In genomic region chr11:58638176-58638701, GRCm38 (mm10) we compare ENCODE assay signal across 25 mouse cellular contexts. TPM values are rescaled to one million over a fixed set of nuclear protein-coding genes. Genes with fewer than 3 reads are reported as not detected.
A peak's percentile ranks its signal among the peaks of the same experiment; 100 is the strongest.
DNase-seq lines count a peak whose midpoint lies in the region; ATAC-seq and TF ChIP-seq lines count a peak whose summit lies in the region.
"Had no signal": no experiment of that assay in that cellular context is flagged by ENCODE, and none has a peak within 500 bp of the region (broad histone marks: within the 10 kb centered on the region; RNA-seq: fewer than 3 reads in every experiment).

No protein-coding gene starts in this region.

- H3K9ac ChIP-seq in liver, embryonic 15.5 days = no peak overlapping the region
- H3K9ac ChIP-seq in liver, postnatal 0 days (replicated peaks) = no peak overlapping the region
- H3K9ac ChIP-seq: hindbrain, embryonic 13.5 days; intestine, embryonic 15.5 days; limb, embryonic 15.5 days; lung, embryonic 15.5 days; neural tube, embryonic 13.5 days had no signal

- H3K9me3 ChIP-seq in liver, embryonic 15.5 days (replicated peaks) = no peaks in the 10 kb centered on the region
- no peaks in the 10 kb centered on the region for H3K9me3 ChIP-seq in liver, postnatal 0 days (ENCODE audit: low read length)
- H3K9me3 ChIP-seq: hindbrain, embryonic 13.5 days; intestine, embryonic 15.5 days; limb, embryonic 15.5 days; lung, embryonic 15.5 days; neural tube, embryonic 13.5 days had no signal

- no peak for ATAC-seq in liver, embryonic 15.5 days (ENCODE audit: insufficient read depth)
- ATAC-seq in liver, postnatal 0 days = no peak
- ATAC-seq: forebrain, embryonic 16.5 days; intestine, embryonic 15.5 days; Patski had no signal

- no peak for DNase-seq in liver, postnatal 0 days
- DNase-seq in 3134 (ENCODE audit: extremely low read depth, insufficient read length, low spot score) = peak; percentile 27
- DNase-seq in 416B (ENCODE audit: low read depth) = peak; percentile 9
- DNase-seq in adrenal gland, postnatal 36 days = peak; percentile 64 to 65
- no peak for DNase-seq in cerebellum, postnatal 36 days
- DNase-seq in left cerebral cortex, adult 8-10 months (ENCODE audit: low spot score in 2 of 2) = no peak
- DNase-seq in cerebellum, adult 11-12 months = no peak
- DNase-seq: cerebellum, postnatal 10 days had no signal

- peaks cover 11% of the 10 kb centered on the region; the same call in 1 of the 2 replicates for H3K27me3 ChIP-seq in liver, embryonic 15.5 days
- H3K27me3 ChIP-seq in liver, postnatal 0 days (ENCODE audit: insufficient read depth, low read length) = peaks cover 9% of the 10 kb centered on the region
- H3K27me3 ChIP-seq: Patski had no signal

- TF ChIP-seq EP300 in liver, postnatal 0 days (IDR thresholded peaks at IDR 0.05; ENCODE audit: low read depth) = no peak

- no peak overlapping the region for H3K4me2 ChIP-seq in liver, embryonic 15.5 days
- H3K4me2 ChIP-seq in liver, postnatal 0 days (ENCODE audit: low read depth, low read length) = no peak overlapping the region
- H3K4me2 ChIP-seq: hindbrain, embryonic 13.5 days; intestine, embryonic 15.5 days; limb, embryonic 15.5 days; lung, embryonic 15.5 days; neural tube, embryonic 13.5 days had no signal

- H3K27ac ChIP-seq in liver, embryonic 15.5 days (replicated peaks) = peak overlapping the region; percentile 99; the same call in 1 of the 2 replicates
- H3K27ac ChIP-seq in liver, postnatal 0 days (ENCODE audit: low read depth) = no peak overlapping the region
- H3K27ac ChIP-seq: hindbrain, embryonic 13.5 days; intestine, embryonic 15.5 days; layer of hippocampus, adult 2 months; limb, embryonic 15.5 days; lung, embryonic 15.5 days; neural tube, embryonic 13.5 days had no signal

- WGBS in liver, embryonic 15.5 days (ENCODE audit: insufficient replicate concordance) = 72% methylated on average over 7 of the region's 7 CpGs
- 73% methylated on average over 7 of the region's 7 CpGs for WGBS in liver, postnatal 0 days (ENCODE audit: insufficient replicate concordance)

- H3K36me3 ChIP-seq in liver, embryonic 15.5 days (replicated peaks) = peaks cover 6% of the 10 kb centered on the region
- 0 out of 2 replicates have a peak, but pooled peaks cover 4% of the 10 kb centered on the region for H3K36me3 ChIP-seq in liver, postnatal 0 days (replicated peaks; ENCODE audit: insufficient read depth, low read length)
- H3K36me3 ChIP-seq: hindbrain, embryonic 13.5 days; intestine, embryonic 15.5 days; limb, embryonic 15.5 days; lung, embryonic 15.5 days; neural tube, embryonic 13.5 days had no signal

- H3K4me3 ChIP-seq in liver, embryonic 15.5 days (replicated peaks) = no peak overlapping the region
- H3K4me3 ChIP-seq in liver, postnatal 0 days (ENCODE audit: low read depth, low read length) = no peak overlapping the region
- H3K4me3 ChIP-seq: hindbrain, embryonic 13.5 days; intestine, embryonic 15.5 days; layer of hippocampus, adult 2 months; limb, embryonic 15.5 days; lung, embryonic 15.5 days; neural tube, embryonic 13.5 days had no signal

- H3K4me1 ChIP-seq in liver, embryonic 15.5 days (replicated peaks) = peaks cover 51% of the 10 kb centered on the region
- H3K4me1 ChIP-seq in liver, postnatal 0 days (ENCODE audit: insufficient read depth) = peaks cover 2% of the 10 kb centered on the region; the same call in 1 of the 2 replicates

- no peak for TF ChIP-seq CTCF in liver, postnatal 0 days (IDR thresholded peaks at IDR 0.05; ENCODE audit: low read depth)

RNA-seq across cellular contexts. Expression of gene Trim58, which starts 2.0 kb away (rescaled TPM):
- polyA plus RNA-seq in liver, embryonic 15.5 days (2015; fragmentation: Nextera tagmentation; extraction: Ambion mirVana) = 13.7 and 14.0 TPM in 2 replicates
- polyA plus RNA-seq in liver, postnatal 0 days (2015; fragmentation: Nextera tagmentation; extraction: Ambion mirVana) = 5.8 and 5.9 TPM in 2 replicates
- total RNA-seq in adrenal gland, postnatal 36 days (2021) = not detected
- not detected for total RNA-seq in left cerebral cortex, adult 8-10 months (2022)
- total RNA-seq: CH12.LX; layer of hippocampus, adult 2 months; monocyte, adult 5-6 weeks had no signal
- polyA plus RNA-seq: gonadal fat pad, adult 2 months; kidney, embryonic 16.5 days; limb, embryonic 15.5 days had no signal

RNA-seq across cellular contexts. Expression of gene Olfr323, which starts 7.9 kb away (rescaled TPM):
- polyA plus RNA-seq in liver, embryonic 15.5 days (2015; fragmentation: Nextera tagmentation; extraction: Ambion mirVana) = not detected in 2 replicates
- polyA plus RNA-seq in liver, postnatal 0 days (2015; fragmentation: Nextera tagmentation; extraction: Ambion mirVana) = not detected in 2 replicates
- not detected for total RNA-seq in adrenal gland, postnatal 36 days (2021)
- not detected for total RNA-seq in left cerebral cortex, adult 8-10 months (2022)
- total RNA-seq: CH12.LX; layer of hippocampus, adult 2 months; left cerebral cortex, postnatal 14 days; megakaryocyte-erythroid progenitor cell, adult 5-6 weeks; monocyte, adult 5-6 weeks had no signal
- polyA plus RNA-seq: forebrain, embryonic 16.5 days; gonadal fat pad, adult 2 months; heart, embryonic 16.5 days; hindbrain, embryonic 13.5 days; intestine, embryonic 15.5 days; kidney, embryonic 16.5 days; limb, embryonic 15.5 days; lung, embryonic 15.5 days; neural tube, embryonic 13.5 days; Patski had no signal

RNA-seq across cellular contexts. Expression of gene Olfr322, which starts 20.3 kb away (rescaled TPM):
- not detected in 2 replicates for polyA plus RNA-seq in liver, embryonic 15.5 days (2015; fragmentation: Nextera tagmentation; extraction: Ambion mirVana)
- 0.06 TPM in 1 of 2 replicates, not detected in the other for polyA plus RNA-seq in liver, postnatal 0 days (2015; fragmentation: Nextera tagmentation; extraction: Ambion mirVana)
- not detected for total RNA-seq in adrenal gland, postnatal 36 days (2021)
- total RNA-seq in left cerebral cortex, adult 8-10 months (2022) = not detected
- total RNA-seq: CH12.LX; layer of hippocampus, adult 2 months; left cerebral cortex, postnatal 14 days; megakaryocyte-erythroid progenitor cell, adult 5-6 weeks; monocyte, adult 5-6 weeks had no signal
- polyA plus RNA-seq: forebrain, embryonic 16.5 days; gonadal fat pad, adult 2 months; heart, embryonic 16.5 days; hindbrain, embryonic 13.5 days; intestine, embryonic 15.5 days; limb, embryonic 15.5 days; lung, embryonic 15.5 days; neural tube, embryonic 13.5 days; Patski had no signal

RNA-seq across cellular contexts. Expression of gene 2210407C18Rik, which starts 22.4 kb away (rescaled TPM):
- not detected in 2 replicates for polyA plus RNA-seq in liver, embryonic 15.5 days (2015; fragmentation: Nextera tagmentation; extraction: Ambion mirVana)
- polyA plus RNA-seq in liver, postnatal 0 days (2015; fragmentation: Nextera tagmentation; extraction: Ambion mirVana) = not detected in 2 replicates
- not detected for total RNA-seq in adrenal gland, postnatal 36 days (2021)
- not detected for total RNA-seq in left cerebral cortex, adult 8-10 months (2022)
- total RNA-seq: CH12.LX; layer of hippocampus, adult 2 months; megakaryocyte-erythroid progenitor cell, adult 5-6 weeks; monocyte, adult 5-6 weeks had no signal
- polyA plus RNA-seq: erythroblast, embryonic 14.5 days; forebrain, embryonic 16.5 days; gonadal fat pad, adult 2 months; heart, embryonic 16.5 days; hindbrain, embryonic 13.5 days; intestine, embryonic 15.5 days; kidney, embryonic 16.5 days; limb, embryonic 15.5 days; lung, embryonic 15.5 days; neural tube, embryonic 13.5 days had no signal

RNA-seq across cellular contexts. Expression of gene Olfr320, which starts 42.7 kb away (rescaled TPM):
- polyA plus RNA-seq in liver, embryonic 15.5 days (2015; fragmentation: Nextera tagmentation; extraction: Ambion mirVana) = not detected in 2 replicates
- not detected in 2 replicates for polyA plus RNA-seq in liver, postnatal 0 days (2015; fragmentation: Nextera tagmentation; extraction: Ambion mirVana)
- not detected for total RNA-seq in adrenal gland, postnatal 36 days (2021)
- not detected for total RNA-seq in left cerebral cortex, adult 8-10 months (2022)
- total RNA-seq: CH12.LX; layer of hippocampus, adult 2 months; left cerebral cortex, postnatal 14 days; megakaryocyte-erythroid progenitor cell, adult 5-6 weeks; monocyte, adult 5-6 weeks had no signal
- polyA plus RNA-seq: erythroblast, embryonic 14.5 days; forebrain, embryonic 16.5 days; gonadal fat pad, adult 2 months; heart, embryonic 16.5 days; hindbrain, embryonic 13.5 days; intestine, embryonic 15.5 days; limb, embryonic 15.5 days; lung, embryonic 15.5 days; neural tube, embryonic 13.5 days; Patski had no signal

Comparison
In these comparisons a context has a peak if more than half of its experiments do, and no peak if none do; other contexts are left out.
1. DNase-seq: peak in 3134 (single experiment), 416B (single experiment) and adrenal gland, postnatal 36 days (2 of 2); none in liver, postnatal 0 days (single experiment), cerebellum, postnatal 36 days (0 of 2), left cerebral cortex, adult 8-10 months (0 of 2) and cerebellum, adult 11-12 months (single experiment).